Mouse (Mus musculus) urinary bladder, adult 2 months (tissue): Measurements from ENCODE around the gene Evi2. TPM values are rescaled to one million over a fixed set of nuclear protein-coding genes. Genes with fewer than 3 reads are reported as not detected.

Experiments
- DNase-seq: peaks from one replicate; pipeline ENCODE4 v3.0.0; 2022; ENCODE audit warnings: low spot score
- polyA plus RNA-seq: library from polyadenylated mRNA; depleted of rRNA; stranded (reverse); fragments of >200 nt; gene quantifications from 2 replicates; pipeline ENCODE4 v1.2.3, GENCODE M21; 2012; rRNA removed

The Evi2 gene
- polyA plus RNA-seq: 0.50 TPM in 2 replicates

DNA sequence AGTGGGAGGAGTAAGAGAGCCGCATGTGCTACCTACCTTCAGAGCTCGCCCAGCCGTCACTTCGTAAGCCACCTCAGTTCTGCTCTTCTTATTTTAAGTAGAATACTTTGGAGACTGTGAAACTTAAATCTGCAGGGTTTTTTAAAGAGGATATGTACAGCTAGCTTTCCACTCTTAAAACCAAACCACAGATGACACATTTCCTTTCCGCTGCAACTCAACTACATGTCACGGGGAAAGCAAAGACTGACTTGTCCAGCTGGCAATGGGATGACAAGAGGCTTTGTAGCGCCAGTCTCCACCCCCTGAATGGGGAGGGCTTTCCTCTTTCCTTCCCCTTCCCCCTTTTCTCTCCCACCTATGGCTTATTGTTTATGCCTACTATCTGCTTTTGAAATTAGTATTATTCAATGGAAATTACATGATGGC lies at the start of gene Evi2, which contains the start of gene Evi2a:
TSS of gene Evi2 (minus strand) at position 257 of the 429 bp plus-strand sequence.
TSS of gene Evi2a (minus strand) at position 277 of the 429 bp plus-strand sequence.
- DNase-seq: no peak

GRCm38 (mm10) chr11:79577741-79578140 lies 47.4 kb upstream of the Evi2 start:
- no peak for DNase-seq

DNA sequence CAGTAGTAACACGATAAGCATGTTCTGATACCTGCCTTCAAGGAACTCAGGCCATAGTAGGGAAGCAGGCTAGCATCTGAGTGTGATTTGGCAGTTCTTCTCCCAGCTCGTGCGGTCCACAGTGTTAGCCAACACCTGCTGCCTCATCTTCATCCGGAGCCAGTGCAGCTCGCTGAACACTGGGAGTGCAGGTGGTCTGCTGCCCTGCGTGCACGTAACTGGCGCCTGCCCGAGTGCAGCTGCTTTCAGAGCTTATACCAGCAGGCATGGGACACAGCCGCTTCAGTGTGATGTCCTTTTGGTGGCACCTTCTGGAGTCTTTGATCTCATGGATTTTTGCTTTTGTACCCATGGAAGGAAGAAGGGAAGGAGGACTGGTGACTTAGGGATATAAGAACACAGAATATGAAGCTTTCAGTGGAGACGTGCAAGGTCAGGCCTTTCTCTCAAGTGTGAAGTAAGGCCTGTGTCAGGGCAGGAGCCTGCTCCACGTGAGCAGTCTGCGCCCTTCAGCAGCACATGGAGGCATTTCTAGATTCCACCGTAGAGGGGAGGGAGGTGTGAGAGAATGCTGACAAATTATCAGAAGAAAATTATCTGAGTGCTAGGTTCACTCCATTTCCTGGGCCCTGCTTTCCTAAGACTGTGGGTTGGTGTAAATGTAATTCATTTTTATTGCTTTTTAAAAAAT lies 45.1 kb upstream of the Evi2 start:
- DNase-seq: no peak

DNA sequence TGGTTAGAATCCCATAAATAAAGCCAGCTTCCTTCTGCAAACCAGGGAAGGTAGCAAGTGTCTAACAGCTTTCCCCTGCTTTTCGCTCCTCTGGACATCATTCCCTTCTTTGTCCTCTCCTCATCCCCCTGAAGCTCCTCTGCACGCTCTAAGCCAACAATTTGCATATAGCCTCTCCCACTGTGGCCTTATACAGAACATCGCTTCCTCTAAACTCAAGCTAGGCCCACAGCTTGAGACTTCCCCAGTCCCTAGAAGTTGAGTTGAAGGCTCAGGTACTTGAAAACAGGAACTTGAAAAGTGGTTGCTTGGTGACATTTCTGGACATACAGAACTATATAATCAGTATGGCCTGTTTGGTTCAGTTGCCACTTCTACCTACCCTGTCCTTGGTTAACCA lies 43.4 kb upstream of the Evi2 start:
- no peak for DNase-seq

DNA sequence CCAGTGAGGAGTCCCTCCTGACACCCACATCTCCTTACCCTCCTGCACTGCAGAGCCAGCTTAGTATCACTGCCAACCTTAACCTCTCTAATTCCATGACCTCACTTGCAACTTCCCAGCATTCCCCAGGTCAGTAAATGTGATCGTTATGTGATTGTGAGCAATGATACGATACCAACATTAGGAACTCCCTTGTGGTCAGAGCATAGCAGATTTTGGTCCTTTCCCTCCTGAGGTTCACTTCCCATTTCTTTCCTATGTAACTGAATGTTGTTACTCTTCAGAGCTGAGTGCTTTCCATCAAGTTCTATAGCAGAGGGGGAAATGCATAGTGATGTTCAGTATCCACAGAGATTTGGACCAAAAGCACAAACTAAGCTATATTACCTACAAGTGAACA lies 39.9 kb upstream of the Evi2 start:
- no peak for DNase-seq

- DNase-seq: no peak
These were observed 38.0 kb upstream of the Evi2 start for GRCm38 (mm10) chr11:79568197-79568911.

DNA sequence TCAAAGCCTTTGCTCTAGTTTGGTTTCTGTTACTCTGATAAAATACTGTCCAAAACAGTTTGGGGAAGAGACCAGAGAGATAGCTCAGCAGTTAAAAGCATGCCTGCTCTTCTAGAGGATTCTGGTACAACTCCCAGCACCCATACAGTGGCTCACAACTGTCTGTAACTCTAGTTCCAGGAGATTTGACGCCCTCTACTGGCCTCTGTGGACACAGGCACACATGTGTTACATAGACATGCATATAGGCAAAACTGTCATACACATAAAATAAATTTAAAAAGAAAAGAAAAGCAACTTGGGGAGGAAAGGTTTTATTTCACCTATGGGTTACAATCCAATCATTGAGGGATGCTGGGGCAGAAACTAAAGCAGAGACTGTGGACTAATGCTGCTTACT lies 36.6 kb upstream of the Evi2 start:
- DNase-seq: no peak

- no peak for DNase-seq
These were observed 33.1 kb upstream of the Evi2 start for GRCm38 (mm10) chr11:79563493-79563892.

GRCm38 (mm10) chr11:79560536-79560935 lies 30.1 kb upstream of the Evi2 start:
- DNase-seq: no peak

GRCm38 (mm10) chr11:79552622-79553021 lies 22.2 kb upstream of the Evi2 start:
- no peak for DNase-seq

DNA sequence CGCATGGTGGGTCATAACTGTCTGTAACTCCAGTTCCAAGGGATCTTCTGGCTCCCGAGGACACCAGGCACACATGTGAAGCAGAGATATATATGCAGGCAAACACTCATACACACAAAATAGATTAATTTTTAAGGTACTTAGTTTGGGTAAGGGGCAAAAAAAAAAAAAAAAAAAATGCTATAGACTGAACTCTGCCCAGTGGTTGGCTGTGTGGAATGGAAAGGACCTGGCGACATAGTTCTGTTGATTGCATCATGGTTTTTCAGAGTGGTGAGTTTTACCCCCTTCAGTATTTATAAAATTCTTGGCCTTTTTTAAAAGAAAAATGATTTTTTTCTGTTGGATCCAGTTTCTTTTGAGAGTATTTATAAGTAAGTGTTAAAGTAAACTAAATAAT lies 5.9 kb upstream of the Evi2 start:
- no peak for DNase-seq

DNA sequence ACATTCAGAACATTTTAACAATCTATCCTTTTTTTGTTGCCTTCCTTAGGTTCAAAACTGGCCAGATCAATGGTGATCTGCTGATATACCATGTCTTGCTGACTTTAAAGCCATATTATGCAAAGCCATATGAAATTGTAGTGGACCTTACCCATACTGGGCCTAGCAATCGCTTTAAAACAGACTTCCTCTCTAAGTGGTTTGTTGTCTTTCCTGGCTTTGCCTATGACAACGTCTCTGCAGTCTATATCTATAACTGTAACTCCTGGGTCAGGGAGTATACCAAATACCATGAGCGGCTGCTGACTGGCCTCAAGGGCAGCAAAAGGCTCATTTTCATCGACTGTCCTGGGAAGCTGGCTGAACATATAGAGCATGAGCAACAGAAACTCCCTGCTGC lies 5.2 kb upstream of the Evi2 start:
- DNase-seq: no peak

DNA sequence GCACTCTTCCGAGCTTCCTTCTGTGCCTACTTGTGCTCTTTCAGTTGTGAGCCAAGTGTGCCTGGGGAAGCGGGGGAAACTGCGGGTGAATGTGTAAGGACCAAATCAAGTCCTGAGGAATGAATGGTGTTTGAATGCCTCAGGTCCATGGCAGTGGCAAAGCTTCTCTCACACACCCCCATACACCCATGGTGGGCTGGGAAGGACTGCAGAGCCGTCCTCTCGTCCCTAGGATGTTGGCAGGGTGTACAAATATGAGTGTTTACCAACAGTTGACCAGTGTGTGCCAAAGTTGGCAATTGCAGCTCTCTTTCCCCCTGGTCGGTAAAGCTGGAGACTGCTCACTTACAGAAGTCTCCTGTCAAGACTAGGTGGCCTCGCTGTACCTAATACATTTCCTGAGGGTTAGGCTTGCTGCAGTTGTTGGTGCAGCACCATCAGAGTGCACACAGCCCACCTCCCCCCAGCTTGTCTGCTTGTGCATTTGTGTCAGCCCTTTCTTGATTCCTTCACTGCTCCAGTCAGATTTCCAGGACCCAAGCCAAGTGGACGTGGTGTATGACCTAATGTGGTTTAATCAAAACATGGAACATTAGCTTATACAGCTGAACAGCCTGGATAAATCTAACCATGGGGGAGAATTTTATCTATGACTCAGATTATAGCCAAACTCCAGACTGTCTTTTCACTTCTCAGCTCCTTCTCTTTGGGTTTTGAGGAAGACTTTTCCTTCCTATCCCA lies 3.7 kb upstream of the Evi2 start:
- DNase-seq: no peak

- DNase-seq: no peak
These were observed 2.9 kb upstream of the Evi2 start for GRCm38 (mm10) chr11:79533311-79533710.

DNA sequence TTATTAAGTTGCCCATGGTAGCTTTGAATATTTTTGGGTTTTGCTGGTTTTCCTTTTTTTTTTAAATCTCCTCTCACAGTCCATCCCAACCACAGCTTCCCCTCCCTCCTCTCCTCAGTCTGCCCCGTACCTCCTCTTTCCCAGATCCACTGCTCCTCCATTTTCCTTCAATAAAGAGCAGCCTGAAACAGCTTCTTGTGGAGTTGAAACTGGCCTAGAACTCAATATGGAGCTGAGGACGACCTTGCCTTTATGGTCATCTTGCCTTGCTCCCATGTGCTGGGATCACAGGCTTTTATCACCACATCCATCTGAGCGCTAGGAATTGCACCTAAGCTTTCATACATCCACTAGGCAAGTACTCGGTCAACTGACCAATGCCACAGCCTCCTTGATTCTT lies 1.1 kb upstream of the Evi2 start:
- DNase-seq: no peak

GRCm38 (mm10) chr11:79530774-79531173 lies 385 bp upstream of the Evi2 start:
- no peak for DNase-seq

DNA sequence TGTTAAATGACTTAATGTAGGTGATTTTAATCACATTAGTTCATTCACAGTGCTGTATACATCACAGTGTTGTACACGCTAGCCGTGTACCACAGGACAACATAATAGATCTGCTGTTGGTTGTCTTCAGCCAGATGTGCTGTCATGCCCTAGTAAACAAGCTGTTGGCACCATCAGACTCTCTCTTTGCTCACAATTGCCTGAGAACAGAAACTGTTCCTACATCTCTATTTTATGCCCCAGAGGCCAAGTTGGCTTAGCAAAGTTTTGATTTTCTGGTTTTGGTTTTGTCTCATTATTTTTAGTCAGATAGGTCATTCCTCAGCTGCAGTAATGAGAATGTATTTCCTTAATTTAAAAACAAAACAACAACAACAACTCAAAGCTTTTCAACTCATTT lies 653 bp downstream of the Evi2 start:
- no peak for DNase-seq

DNA sequence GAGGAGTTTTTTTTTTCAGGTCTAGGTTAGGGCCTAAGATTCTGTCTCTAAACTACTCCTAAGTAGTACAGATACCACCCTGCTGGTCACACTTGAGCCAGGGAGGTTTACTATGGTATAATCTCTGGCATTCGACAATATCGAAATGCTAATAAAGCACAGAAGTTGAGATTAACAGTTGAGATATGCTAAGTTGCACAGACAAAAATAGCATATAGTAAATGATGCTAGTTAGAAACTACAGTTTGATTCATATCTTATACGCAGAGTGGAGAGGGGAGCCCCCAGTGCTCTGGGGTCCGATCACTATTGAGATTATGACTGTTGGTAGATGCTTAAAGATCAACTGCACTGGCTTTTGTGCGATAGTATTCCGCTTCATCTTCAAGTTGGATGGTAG lies 1.2 kb downstream of the Evi2 start:
- DNase-seq: no peak

DNA sequence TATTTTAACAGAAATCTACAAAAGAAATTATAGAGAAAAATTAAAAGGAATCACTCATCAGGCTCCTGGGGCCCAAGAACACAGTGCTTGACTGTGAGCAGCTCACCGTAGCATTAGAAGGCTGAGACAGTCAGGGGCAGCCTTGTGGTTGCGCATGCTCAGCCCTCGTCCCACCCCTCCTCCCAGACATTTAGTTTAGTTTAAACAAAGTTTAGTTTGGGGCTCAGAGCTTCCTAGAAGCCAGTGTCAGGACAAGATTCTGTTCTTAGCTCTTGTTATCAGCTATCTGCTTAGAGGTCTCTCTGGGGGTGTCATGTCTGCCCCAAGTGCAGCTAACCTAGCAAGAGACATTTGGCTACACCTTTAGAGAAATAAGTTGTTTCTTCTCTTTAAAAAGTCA lies 1.8 kb downstream of the Evi2 start:
- no peak for DNase-seq

- DNase-seq: no peak
These were observed 2.5 kb downstream of the Evi2 start for GRCm38 (mm10) chr11:79527739-79528384.

DNA sequence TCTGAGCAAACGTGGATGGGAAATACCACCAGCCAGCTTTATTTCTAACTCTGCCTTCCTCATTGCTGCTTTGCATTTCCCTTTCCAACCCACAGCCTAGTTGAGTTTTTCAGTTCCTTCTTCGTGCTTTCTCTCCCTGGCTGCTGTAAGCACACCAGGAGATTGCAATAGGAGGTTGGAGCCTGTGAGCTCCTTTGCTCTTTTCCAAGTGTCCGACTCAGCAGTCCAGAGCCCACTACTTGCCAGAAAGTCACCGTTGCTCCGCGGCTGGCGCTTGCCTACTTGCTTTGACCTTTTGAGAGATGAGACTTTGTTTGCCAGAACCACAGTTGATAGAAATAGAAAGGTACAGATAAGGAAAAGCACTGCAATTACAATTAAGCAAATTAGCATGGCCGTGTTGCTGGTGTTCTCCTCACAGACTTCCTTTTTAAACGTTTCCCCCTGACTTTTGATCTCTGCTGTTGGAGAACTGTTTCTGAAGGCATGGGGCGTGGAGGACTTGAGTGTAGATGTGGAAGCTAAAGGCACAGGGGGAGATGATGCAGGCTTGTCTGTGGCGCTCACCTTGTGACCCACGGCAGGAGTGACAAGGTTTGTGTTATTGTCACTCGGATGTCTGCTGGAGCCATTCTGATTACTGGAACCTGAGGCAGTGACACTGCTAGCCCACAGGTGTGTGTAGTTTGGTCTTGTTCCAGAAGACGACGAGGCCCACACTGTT lies 3.2 kb downstream of the Evi2 start:
- DNase-seq: no peak

GRCm38 (mm10) chr11:79526549-79526948 lies 3.8 kb downstream of the Evi2 start:
- DNase-seq: no peak
